Mouse (Mus musculus) cerebellum, adult 2 months (tissue): Measurements from ENCODE around the gene Fcho2. TPM values are rescaled to one million over a fixed set of nuclear protein-coding genes. Genes with fewer than 3 reads are reported as not detected.

Experiments used
- DNase-seq, 2 experiments: peaks; one replicate each; pipeline ENCODE4 v3.0.0; 2021
- H3K27ac ChIP-seq: fragments of 200-500 bp; 2 replicates; pipeline ENCODE4 v1.5.1; 2012; ENCODE audit warnings: low read length, control low read depth, inconsistent platforms; ENCODE audit not compliant: insufficient read depth
- H3K27me3 ChIP-seq: fragments of 200-500 bp; 2 replicates; pipeline ENCODE4 v1.6.1; 2012; ENCODE audit warnings: inconsistent platforms, mild to moderate bottlenecking, low read length, moderate library complexity; ENCODE audit not compliant: control insufficient read depth, insufficient read depth
- H3K4me1 ChIP-seq: fragments of 200-500 bp; 2 replicates; pipeline ENCODE4 v1.6.1; 2011; ENCODE audit warnings: low read length; ENCODE audit not compliant: control insufficient read depth, insufficient read depth
- H3K4me3 ChIP-seq: fragments of 200-500 bp; replicated peaks from 2 replicates; pipeline ENCODE3; 2011; ENCODE audit warnings: mild to moderate bottlenecking, low read depth, low read length, control low read depth; ENCODE audit not compliant: insufficient read depth
- CTCF ChIP-seq: fragments of 200-500 bp; IDR thresholded peaks from 2 replicates; pipeline ENCODE4 v1.5.1; 2011; ENCODE audit warnings: low read depth, mild to moderate bottlenecking, control low read depth, low read length, moderate library complexity, borderline replicate concordance; ENCODE audit not compliant: insufficient read depth
- POLR2A ChIP-seq: fragments of 200-500 bp; IDR thresholded peaks from 2 replicates; pipeline ENCODE4 v1.6.1; 2011; ENCODE audit warnings: low read length, control low read depth, borderline replicate concordance; ENCODE audit not compliant: insufficient read depth
- WGBS: fragments of 180-500 bp; shearing (Covaris S2); methylation state at CpG from one replicate; pipeline ENCODE4 v1.1.7; 2018; 5-methylcytosine and 5-hydroxymethylcytosine counted together
- polyA plus RNA-seq: library from polyadenylated mRNA; depleted of rRNA; stranded (reverse); fragments of >200 nt; gene quantifications from 2 replicates; pipeline ENCODE4 v1.2.3, GENCODE M21; 2012

Fcho2 gene
- polyA plus RNA-seq, 1 experiment, result 21.1 TPM

GRCm38 (mm10) chr13:98802957-98803356, 12.3 kb downstream of the Fcho2 start:
- no peak overlapping the region for H3K4me3 ChIP-seq
- TF ChIP-seq CTCF, result no peak
- TF ChIP-seq POLR2A, result no peak
- H3K4me1 ChIP-seq, result no peaks in the 10 kb centered on the region
- no peak overlapping the region for H3K27ac ChIP-seq
- no peak for DNase-seq
- WGBS, result 95% methylated on average over 3 of the region's 3 CpGs
- H3K27me3 ChIP-seq, result no peaks in the 10 kb centered on the region

- 92% methylated on average over 3 of the region's 3 CpGs for WGBS
- H3K4me3 ChIP-seq, result no peak overlapping the region
- H3K4me1 ChIP-seq, result no peaks in the 10 kb centered on the region
- H3K27me3 ChIP-seq, result no peaks in the 10 kb centered on the region
- no peak overlapping the region for H3K27ac ChIP-seq
- TF ChIP-seq POLR2A (no peak), CTCF (no peak)
- no peak for DNase-seq
These were observed 19.7 kb downstream of the Fcho2 start for GRCm38 (mm10) chr13:98795511-98795910.

GRCm38 (mm10) chr13:98792864-98793263, 22.4 kb downstream of the Fcho2 start:
- TF ChIP-seq POLR2A (no peak), CTCF (no peak)
- H3K4me1 ChIP-seq, result no peaks in the 10 kb centered on the region
- WGBS, result 97% methylated on average over 1 of the region's 1 CpGs
- H3K27ac ChIP-seq, result no peak overlapping the region
- no peak overlapping the region for H3K4me3 ChIP-seq
- DNase-seq, result no peak
- H3K27me3 ChIP-seq, result no peaks in the 10 kb centered on the region

GRCm38 (mm10) chr13:98791693-98792092, 23.6 kb downstream of the Fcho2 start:
- Histone ChIP-seq H3K4me1 (no peaks in the 10 kb centered on the region), H3K27me3 (no peaks in the 10 kb centered on the region), H3K4me3 (no peak overlapping the region), H3K27ac (no peak overlapping the region)
- DNase-seq, result no peak
- WGBS, result 96% methylated on average over 1 of the region's 1 CpGs
- no peak for TF ChIP-seq POLR2A

GRCm38 (mm10) chr13:98786970-98787685, 28.1 kb downstream of the Fcho2 start:
- no peak for TF ChIP-seq POLR2A
- TF ChIP-seq CTCF, result no peak
- no peak overlapping the region for H3K4me3 ChIP-seq
- H3K27ac ChIP-seq, result no peak overlapping the region
- H3K27me3 ChIP-seq, result no peaks in the 10 kb centered on the region
- no peak for DNase-seq
- 82% methylated on average over 5 of the region's 5 CpGs for WGBS
- no peaks in the 10 kb centered on the region for H3K4me1 ChIP-seq

GRCm38 (mm10) chr13:98777959-98778358, 37.3 kb downstream of the Fcho2 start:
- Histone ChIP-seq H3K4me1 (no peaks in the 10 kb centered on the region), H3K4me3 (no peak overlapping the region), H3K27me3 (no peaks in the 10 kb centered on the region), H3K27ac (no peak overlapping the region)
- DNase-seq, result no peak
- TF ChIP-seq POLR2A, result no peak
- no peak for TF ChIP-seq CTCF
- 90% methylated on average over 3 of the region's 3 CpGs for WGBS

GRCm38 (mm10) chr13:98771484-98771883, 43.8 kb downstream of the Fcho2 start:
- no peak for DNase-seq
- peaks cover 3% of the 10 kb centered on the region for H3K4me1 ChIP-seq
- H3K27me3 ChIP-seq, result no peaks in the 10 kb centered on the region

GRCm38 (mm10) chr13:98768329-98768728, 46.9 kb downstream of the Fcho2 start:
- H3K27ac ChIP-seq, result no peak overlapping the region
- DNase-seq, result peak; percentile 53 to 66
- no peak overlapping the region for H3K4me3 ChIP-seq
- peaks cover 3% of the 10 kb centered on the region for H3K4me1 ChIP-seq
- no peaks in the 10 kb centered on the region for H3K27me3 ChIP-seq
- 26% methylated on average over 4 of the region's 4 CpGs for WGBS
- no peak for TF ChIP-seq POLR2A
- no peak for TF ChIP-seq CTCF

More at GRCm38 (mm10) chr13:98771484-98771883, 43.8 kb downstream of the Fcho2 start:
- H3K4me3 ChIP-seq, result no peak overlapping the region
- H3K27ac ChIP-seq, result no peak overlapping the region
- no peak for TF ChIP-seq CTCF
- no peak for TF ChIP-seq POLR2A
- 96% methylated on average over 2 of the region's 2 CpGs for WGBS
